Mouse (Mus musculus) embryonic facial prominence, embryonic 13.5 days (tissue): ENCODE measurements around the gene Btbd35f21. TPM values are rescaled to one million over a fixed set of nuclear protein-coding genes. Genes with fewer than 3 reads are reported as not detected.
"Not testable (repeated sequence)": the region's sequence is repeated elsewhere in the genome, so short reads cannot be mapped to it uniquely, and the experiment has no call there.

Experiments
- ATAC-seq: fragments of 200-750 bp; cut with Nextera tagmentation; 2 replicates; pipeline ENCODE4 v1.8.0; 2017; ENCODE audit warnings: low read depth; ENCODE audit not compliant: insufficient number of reproducible peaks, insufficient read depth, low FRiP score, low TSS enrichment
- H3K27ac ChIP-seq: fragments of 300-500 bp; sonication (generic); 2 replicates; pipeline ENCODE4 v1.5.1; 2015; ENCODE audit warnings: moderate library complexity, mild to moderate bottlenecking, inconsistent platforms
- H3K27me3 ChIP-seq: fragments of 300-500 bp; sonication (generic); 2 replicates; pipeline ENCODE4 v1.6.1; 2015; ENCODE audit warnings: mild to moderate bottlenecking, inconsistent platforms
- H3K36me3 ChIP-seq: fragments of 300-500 bp; sonication (generic); 2 replicates; pipeline ENCODE4 v1.6.1; 2015; ENCODE audit warnings: mild to moderate bottlenecking, inconsistent platforms
- H3K4me1 ChIP-seq: fragments of 300-500 bp; sonication (generic); 2 replicates; pipeline ENCODE4 v1.6.1; 2015; ENCODE audit warnings: inconsistent platforms
- H3K4me2 ChIP-seq: fragments of 300-500 bp; sonication (generic); 2 replicates; pipeline ENCODE4 v1.6.1; 2015; ENCODE audit warnings: moderate library complexity, mild to moderate bottlenecking, inconsistent platforms
- H3K4me3 ChIP-seq: fragments of 300-500 bp; sonication (generic); 2 replicates; pipeline ENCODE4 v1.5.1; 2015; ENCODE audit warnings: mild to moderate bottlenecking, inconsistent platforms
- H3K9ac ChIP-seq: fragments of 300-500 bp; sonication (generic); 2 replicates; pipeline ENCODE4 v1.6.1; 2015; ENCODE audit warnings: mild to moderate bottlenecking, inconsistent platforms
- H3K9me3 ChIP-seq: fragments of 300-500 bp; sonication (generic); 2 replicates; pipeline ENCODE4 v1.6.1; 2016; ENCODE audit warnings: inconsistent platforms
- WGBS: fragments of 180-500 bp; shearing (Covaris S2); methylation state at CpG from one replicate; pipeline ENCODE4 v1.1.7; 2015; ENCODE audit warnings: mixed read lengths; 5-methylcytosine and 5-hydroxymethylcytosine counted together
- polyA plus RNA-seq: library from polyadenylated mRNA; unstranded; fragments of >200 nt; fragmentation: Nextera tagmentation; extraction: Ambion mirVana; gene quantifications from 2 replicates; pipeline ENCODE4 v1.2.1, GENCODE M21; 2015

The Btbd35f21 gene
- polyA plus RNA-seq: not detected in 2 replicates

DNA sequence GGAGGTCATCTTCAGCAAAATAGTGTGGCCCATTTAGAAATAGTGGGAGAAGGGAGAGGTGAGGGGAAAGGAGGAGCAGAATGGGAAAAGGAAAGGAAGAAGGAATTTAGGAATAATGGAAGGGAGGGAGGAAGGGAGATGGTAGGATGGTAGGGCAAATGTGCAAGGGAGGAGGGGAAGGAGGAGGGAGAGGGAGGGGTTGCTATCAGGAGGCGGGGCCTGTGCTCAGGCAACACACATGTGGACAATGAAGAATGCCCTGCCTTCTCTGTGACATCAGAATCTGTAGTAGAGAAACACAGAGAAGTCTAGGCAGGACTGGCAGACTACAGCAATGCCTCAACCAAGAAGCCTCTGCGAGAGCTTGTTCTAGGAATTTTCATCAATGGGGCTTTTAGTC, at the start of gene Btbd35f21:
Gene Btbd35f21 (plus strand): TSS at position 301 of the 400 bp plus-strand sequence.
- not testable (repeated sequence) for H3K4me1 ChIP-seq, H3K27ac ChIP-seq, ATAC-seq, H3K4me3 ChIP-seq, H3K9me3 ChIP-seq, H3K9ac ChIP-seq, H3K36me3 ChIP-seq, H3K4me2 ChIP-seq, H3K27me3 ChIP-seq
- WGBS: no CpG with 5 or more reads among the region's 2 CpGs

Other genes with a start within 250 kb of the Btbd35f21 start
- not detected in 2 replicates for gene Btbd35f1, start 166.1 kb upstream of the Btbd35f21 start, polyA plus RNA-seq
- gene Gm5926, start 75.4 kb upstream of the Btbd35f21 start, polyA plus RNA-seq: not detected in 2 replicates
- not detected in 2 replicates for gene Btbd35f30, start 168.5 kb downstream of the Btbd35f21 start, polyA plus RNA-seq
- gene Gm21789, start 215.7 kb downstream of the Btbd35f21 start, polyA plus RNA-seq: not detected in 2 replicates
- not detected in 2 replicates for gene Btbd35f5, start 247.8 kb downstream of the Btbd35f21 start, polyA plus RNA-seq